Mouse (Mus musculus): ENCODE results near the gene AU040320. TPM values are rescaled to one million over a fixed set of nuclear protein-coding genes. Genes with fewer than 3 reads are reported as not detected.

Gene AU040320
- total RNA-seq, 4 experiments from 2014 or later: 28.2 to 37.7 (median 33.6) TPM

- DNase-seq (ENCODE audit: low spot score in 2 of 2): no peak
These were observed 29.2 kb downstream of the AU040320 start for GRCm38 (mm10) chr4:126782512-126782911.

GRCm38 (mm10) chr4:126782996-126783395 is 29.7 kb downstream of the AU040320 start:
- no peak for DNase-seq (ENCODE audit: low spot score in 2 of 2)

GRCm38 (mm10) chr4:126792341-126793102 is 39.2 kb downstream of the AU040320 start:
- no peak for DNase-seq (ENCODE audit: low spot score in 2 of 2)

GRCm38 (mm10) chr4:126802174-126802573 is 48.8 kb downstream of the AU040320 start:
- DNase-seq (ENCODE audit: low spot score in 2 of 2): no peak

GRCm38 (mm10) chr4:126803268-126803873 is 50.0 kb downstream of the AU040320 start:
- DNase-seq (ENCODE audit: low spot score in 2 of 2): no peak

GRCm38 (mm10) chr4:126805741-126806140 is 52.4 kb downstream of the AU040320 start:
- no peak for DNase-seq (ENCODE audit: low spot score in 2 of 2)

GRCm38 (mm10) chr4:126806692-126807427 is 53.5 kb downstream of the AU040320 start:
- DNase-seq (ENCODE audit: low spot score in 2 of 2): no peak

- no peak for DNase-seq (ENCODE audit: low spot score in 2 of 2)
These were observed 57.2 kb downstream of the AU040320 start for GRCm38 (mm10) chr4:126810566-126810965.

- no peak for DNase-seq (ENCODE audit: low spot score in 2 of 2)
These were observed 59.9 kb downstream of the AU040320 start for GRCm38 (mm10) chr4:126813212-126813611.

- no peak for DNase-seq (ENCODE audit: low spot score in 2 of 2)
These were observed 61.5 kb downstream of the AU040320 start for GRCm38 (mm10) chr4:126814854-126815253.

- DNase-seq (ENCODE audit: low spot score in 2 of 2): no peak
These were observed 69.8 kb downstream of the AU040320 start for GRCm38 (mm10) chr4:126822891-126823882.

- DNase-seq (ENCODE audit: low spot score in 2 of 2): no peak
These were observed 70.6 kb downstream of the AU040320 start for GRCm38 (mm10) chr4:126823917-126824316.

GRCm38 (mm10) chr4:126831122-126831521 is 77.8 kb downstream of the AU040320 start:
- no peak for DNase-seq (ENCODE audit: low spot score in 2 of 2)

GRCm38 (mm10) chr4:126838799-126839198 is 85.5 kb downstream of the AU040320 start:
- no peak for DNase-seq (ENCODE audit: low spot score in 2 of 2)

- peak; percentile 66 to 71 for DNase-seq (ENCODE audit: low spot score in 2 of 2)
These were observed 86.5 kb downstream of the AU040320 start for GRCm38 (mm10) chr4:126839873-126840272.

GRCm38 (mm10) chr4:126840996-126841560 is 87.7 kb downstream of the AU040320 start:
- DNase-seq (ENCODE audit: low spot score in 2 of 2): no peak

- no peak for DNase-seq (ENCODE audit: low spot score in 2 of 2)
These were observed 89.6 kb downstream of the AU040320 start for GRCm38 (mm10) chr4:126842911-126843310.

- DNase-seq (ENCODE audit: low spot score in 2 of 2): no peak
These were observed 92.3 kb downstream of the AU040320 start for GRCm38 (mm10) chr4:126845664-126846063.

GRCm38 (mm10) chr4:126846971-126847370 is 93.6 kb downstream of the AU040320 start:
- no peak for DNase-seq (ENCODE audit: low spot score in 2 of 2)

GRCm38 (mm10) chr4:126850019-126850777 is 96.9 kb downstream of the AU040320 start:
- DNase-seq (ENCODE audit: low spot score in 2 of 2): no peak
